Mouse (Mus musculus): ENCODE data around the gene Rgs2. TPM values are rescaled to one million over a fixed set of nuclear protein-coding genes. Genes with fewer than 3 reads are reported as not detected.

Rgs2 gene
- polyA plus RNA-seq, 1 experiment from 2014 or later: 16.1 TPM

DNA sequence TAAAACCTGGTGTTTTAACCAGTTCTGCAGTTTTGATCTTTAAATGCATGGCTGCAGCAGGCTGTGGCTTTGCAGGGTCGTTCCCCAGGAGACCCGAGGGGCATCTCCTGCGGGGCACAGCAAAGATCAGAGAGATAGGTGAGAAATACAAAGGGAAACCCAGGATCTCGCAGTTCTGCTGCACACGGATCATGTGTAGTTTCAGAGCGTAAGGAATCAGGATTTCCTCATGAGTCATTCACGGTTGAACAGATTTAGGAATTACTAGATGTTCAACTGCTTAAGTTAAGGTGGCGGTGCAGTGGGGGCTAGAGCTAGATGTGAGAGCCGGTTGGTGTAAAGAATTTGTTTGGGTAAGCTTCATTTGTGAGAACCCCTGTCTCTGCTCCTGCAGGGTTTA is 780 bp upstream of the Rgs2 start:
- H3K9ac ChIP-seq: peak overlapping the region; percentile 77
- whole genome bisulfite sequencing: 5% methylated on average over 9 of the region's 9 CpGs
- 0 out of 2 replicates have a peak, but pooled peaks have one; percentile 1 for ATAC-seq (ENCODE audit: insufficient number of reproducible peaks, low FRiP score)
- H3K27me3 ChIP-seq (replicated peaks): no peaks in the 10 kb centered on the region
- 0 out of 2 replicates have a peak, but pooled peaks cover 7% of the 10 kb centered on the region for H3K4me1 ChIP-seq (replicated peaks)
- H3K9me3 ChIP-seq (replicated peaks): no peaks in the 10 kb centered on the region
- peak overlapping the region; percentile 71 for H3K4me3 ChIP-seq
- peaks cover 5% of the 10 kb centered on the region; the same call in 1 of the 2 replicates for H3K36me3 ChIP-seq
- H3K4me2 ChIP-seq: peak overlapping the region; percentile 98
- peak overlapping the region; percentile 33 for H3K27ac ChIP-seq (ENCODE audit: poor library complexity, severe bottlenecking)

DNA sequence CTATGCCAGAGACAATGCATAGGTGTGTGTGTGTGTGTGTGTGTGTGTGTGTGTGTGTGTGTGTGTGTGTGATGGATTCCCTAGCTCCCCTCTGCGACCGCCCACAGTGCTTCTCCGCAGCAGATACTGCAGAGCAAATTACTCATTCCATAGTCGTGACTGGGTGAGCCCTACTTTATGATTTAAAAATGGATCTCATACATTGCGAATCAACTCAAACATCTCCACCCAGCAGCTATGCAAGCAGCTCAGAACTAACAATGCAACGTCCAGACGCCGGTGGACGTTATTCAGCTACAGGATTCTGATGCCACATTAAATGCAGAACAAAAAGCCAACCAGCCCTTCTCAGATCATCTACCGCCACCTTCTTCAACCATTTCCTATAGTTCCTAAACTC is 545 bp downstream of the Rgs2 start:
- WGBS: 7% methylated on average over 10 of the region's 10 CpGs
- peak overlapping the region; percentile 98 for H3K4me2 ChIP-seq
- H3K9ac ChIP-seq: peak overlapping the region; percentile 77
- peaks cover 5% of the 10 kb centered on the region; the same call in 1 of the 2 replicates for H3K36me3 ChIP-seq
- H3K27me3 ChIP-seq (replicated peaks): no peaks in the 10 kb centered on the region
- H3K9me3 ChIP-seq (replicated peaks): no peaks in the 10 kb centered on the region
- ATAC-seq (ENCODE audit: insufficient number of reproducible peaks, low FRiP score): no peak
- H3K4me1 ChIP-seq (replicated peaks): peaks cover 7% of the 10 kb centered on the region; the same call in 1 of the 2 replicates
- H3K27ac ChIP-seq (ENCODE audit: poor library complexity, severe bottlenecking): 0 out of 2 replicates have a peak overlapping the region, but pooled peaks have one; percentile 40
- peak overlapping the region; percentile 71 for H3K4me3 ChIP-seq

DNA sequence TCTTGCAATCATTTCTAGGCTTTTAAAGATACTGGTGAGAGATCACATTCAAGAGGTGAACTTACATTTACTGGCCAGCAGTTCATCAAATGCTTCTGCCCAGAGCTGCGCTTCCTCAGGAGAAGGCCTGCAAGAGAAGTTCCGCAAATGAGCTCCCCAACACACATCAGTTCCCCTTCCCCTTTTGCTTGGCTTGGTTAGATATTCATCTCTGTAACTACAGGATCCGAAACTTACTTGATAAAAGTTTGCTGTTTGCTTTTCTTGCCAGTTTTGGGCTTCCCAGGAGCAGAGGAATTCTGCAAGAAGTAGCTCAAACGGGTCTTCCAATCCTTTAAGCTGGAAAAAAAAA is 1.3 kb downstream of the Rgs2 start:
- ATAC-seq (ENCODE audit: insufficient number of reproducible peaks, low FRiP score): no peak

GRCm38 (mm10) chr1:144002036-144002714 is 1.8 kb downstream of the Rgs2 start:
- Histone ChIP-seq H3K4me3 (no peak overlapping the region), H3K36me3 (peaks cover 5% of the 10 kb centered on the region; the same call in 1 of the 2 replicates), H3K27me3 (replicated peaks) (no peaks in the 10 kb centered on the region), H3K27ac (ENCODE audit: poor library complexity, severe bottlenecking) (no peak overlapping the region), H3K9me3 (replicated peaks) (no peaks in the 10 kb centered on the region), H3K4me2 (no peak overlapping the region), H3K4me1 (replicated peaks) (peaks cover 7% of the 10 kb centered on the region; the same call in 1 of the 2 replicates), H3K9ac (no peak overlapping the region)
- WGBS: 83% methylated on average over 6 of the region's 6 CpGs
- no peak for ATAC-seq (ENCODE audit: insufficient number of reproducible peaks, low FRiP score)

More for the DNA sequence above, 1.3 kb downstream of the Rgs2 start:
- Histone ChIP-seq H3K36me3 (peaks cover 5% of the 10 kb centered on the region; the same call in 1 of the 2 replicates), H3K4me1 (replicated peaks) (peaks cover 7% of the 10 kb centered on the region; the same call in 1 of the 2 replicates), H3K27ac (ENCODE audit: poor library complexity, severe bottlenecking) (no peak overlapping the region), H3K4me3 (no peak overlapping the region), H3K9ac (no peak overlapping the region), H3K9me3 (replicated peaks) (no peaks in the 10 kb centered on the region), H3K4me2 (peak overlapping the region; percentile 98), H3K27me3 (replicated peaks) (no peaks in the 10 kb centered on the region)
- 69% methylated on average over 4 of the region's 4 CpGs for WGBS

DNA sequence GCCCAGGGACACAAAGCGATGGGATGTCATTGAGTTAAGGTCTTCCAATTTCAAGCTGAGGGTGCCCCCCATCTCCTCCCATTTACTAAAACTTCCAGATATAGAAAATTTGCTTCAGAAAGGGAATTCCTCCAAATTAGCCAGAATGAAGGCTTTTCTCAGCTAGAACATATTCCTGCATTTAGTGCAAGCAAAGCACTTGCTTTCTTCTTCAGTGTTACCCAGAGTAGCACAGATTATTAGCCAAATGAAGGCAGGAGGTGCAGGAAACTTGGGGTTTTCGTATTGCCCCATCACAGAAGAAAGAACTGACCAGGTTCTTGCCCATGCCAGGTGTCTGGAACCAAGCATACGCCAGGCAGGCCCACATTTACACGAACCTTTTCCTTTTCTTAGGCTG is 3.7 kb downstream of the Rgs2 start:
- H3K4me2 ChIP-seq: no peak overlapping the region
- 81% methylated on average over 4 of the region's 4 CpGs for WGBS
- no peak for ATAC-seq (ENCODE audit: insufficient number of reproducible peaks, low FRiP score)
- H3K27ac ChIP-seq (ENCODE audit: poor library complexity, severe bottlenecking): no peak overlapping the region
- H3K27me3 ChIP-seq (replicated peaks): no peaks in the 10 kb centered on the region
- H3K9ac ChIP-seq: no peak overlapping the region
- H3K9me3 ChIP-seq (replicated peaks): no peaks in the 10 kb centered on the region
- H3K36me3 ChIP-seq: peaks cover 5% of the 10 kb centered on the region; the same call in 1 of the 2 replicates
- no peak overlapping the region for H3K4me3 ChIP-seq
- peaks cover 5% of the 10 kb centered on the region; the same call in 1 of the 2 replicates for H3K4me1 ChIP-seq (replicated peaks)

DNA sequence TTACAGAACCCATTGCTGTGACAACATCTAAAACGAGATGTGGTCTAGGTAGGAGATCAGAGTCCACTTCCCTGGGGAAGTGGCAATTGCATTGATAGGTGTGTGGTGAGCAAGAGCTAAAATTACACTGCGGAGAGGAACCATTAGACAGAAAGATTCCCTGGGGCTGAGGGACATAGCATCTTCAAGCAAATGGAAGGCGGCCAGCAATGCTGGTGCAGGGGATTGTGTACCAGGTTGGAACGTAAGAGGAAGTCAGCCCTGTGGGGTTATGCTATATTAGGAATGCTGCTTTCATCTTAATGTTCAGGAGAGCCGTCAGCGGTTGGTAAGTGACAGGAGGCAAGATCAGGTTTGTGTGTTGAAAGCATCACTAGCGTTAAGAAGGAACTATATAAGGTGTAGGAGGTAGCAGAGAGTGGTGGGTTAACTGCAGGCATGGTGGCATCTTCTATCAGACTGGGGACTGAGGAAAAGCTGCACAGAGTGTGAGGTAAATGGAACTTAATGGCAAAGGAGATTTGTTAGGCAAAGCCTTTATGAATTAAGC is 4.5 kb downstream of the Rgs2 start:
- no peak overlapping the region for H3K27ac ChIP-seq (ENCODE audit: poor library complexity, severe bottlenecking)
- no peaks in the 10 kb centered on the region for H3K27me3 ChIP-seq (replicated peaks)
- H3K4me1 ChIP-seq (replicated peaks): peaks cover 5% of the 10 kb centered on the region; the same call in 1 of the 2 replicates
- no peak for ATAC-seq (ENCODE audit: insufficient number of reproducible peaks, low FRiP score)
- H3K9me3 ChIP-seq (replicated peaks): no peaks in the 10 kb centered on the region
- no peak overlapping the region for H3K9ac ChIP-seq
- 51% methylated on average over 7 of the region's 7 CpGs for WGBS
- peaks cover 5% of the 10 kb centered on the region; the same call in 1 of the 2 replicates for H3K36me3 ChIP-seq
- H3K4me3 ChIP-seq: no peak overlapping the region
- H3K4me2 ChIP-seq: no peak overlapping the region

DNA sequence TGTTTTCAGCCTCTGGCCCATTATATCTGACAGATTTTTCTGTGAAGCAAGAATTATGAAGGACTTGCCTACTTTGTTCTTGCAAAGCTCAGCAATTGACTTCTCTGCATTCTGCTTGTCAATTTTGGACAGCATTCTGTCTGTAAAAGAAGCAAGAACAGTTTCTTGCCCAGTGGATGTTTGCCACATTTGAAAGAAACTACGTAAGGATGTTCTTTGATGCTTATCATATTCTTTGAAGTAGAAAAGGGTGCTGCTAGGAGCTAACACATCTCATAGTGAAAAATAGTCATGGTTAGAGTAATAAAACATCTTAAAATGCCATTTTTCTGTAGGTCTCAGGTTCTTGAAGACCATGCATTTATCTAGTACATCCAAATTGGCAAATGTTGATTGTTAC is 10.9 kb downstream of the Rgs2 start:
- H3K4me2 ChIP-seq: no peak overlapping the region

DNA sequence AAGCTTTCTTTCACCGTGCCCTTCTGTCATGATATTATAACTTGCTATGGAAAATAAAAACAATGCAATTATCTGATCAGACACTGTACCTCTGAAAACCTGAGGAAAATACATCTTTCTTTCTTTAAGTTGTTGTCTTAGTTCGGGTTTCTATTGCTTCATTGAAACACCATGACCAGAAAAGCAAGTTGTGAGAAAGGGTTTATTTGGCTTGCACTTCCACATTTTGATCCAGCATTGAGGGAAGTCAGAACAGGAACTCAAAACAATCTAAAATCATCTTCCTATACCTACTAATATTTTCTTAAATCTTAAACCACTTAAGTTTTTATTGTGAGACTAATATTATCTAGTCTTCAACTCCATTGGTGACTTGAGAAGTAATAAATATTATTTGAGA is 11.4 kb downstream of the Rgs2 start:
- H3K36me3 ChIP-seq: no peaks in the 10 kb centered on the region
- H3K4me2 ChIP-seq: no peak overlapping the region
- WGBS: 72% methylated on average over 2 of the region's 2 CpGs
- no peak overlapping the region for H3K4me3 ChIP-seq
- H3K9ac ChIP-seq: no peak overlapping the region
- no peak overlapping the region for H3K27ac ChIP-seq (ENCODE audit: poor library complexity, severe bottlenecking)
- ATAC-seq (ENCODE audit: insufficient number of reproducible peaks, low FRiP score): no peak
- H3K9me3 ChIP-seq (replicated peaks): no peaks in the 10 kb centered on the region
- no peaks in the 10 kb centered on the region for H3K27me3 ChIP-seq (replicated peaks)
- no peaks in the 10 kb centered on the region for H3K4me1 ChIP-seq (replicated peaks)

More for the DNA sequence above, 10.9 kb downstream of the Rgs2 start:
- H3K36me3 ChIP-seq: no peaks in the 10 kb centered on the region
- no peak overlapping the region for H3K4me3 ChIP-seq
- H3K27ac ChIP-seq (ENCODE audit: poor library complexity, severe bottlenecking): no peak overlapping the region
- no peak overlapping the region for H3K9ac ChIP-seq
- no peaks in the 10 kb centered on the region for H3K4me1 ChIP-seq (replicated peaks)
- 75% methylated on average over 1 of the region's 1 CpGs for WGBS
- no peaks in the 10 kb centered on the region for H3K27me3 ChIP-seq (replicated peaks)
- no peaks in the 10 kb centered on the region for H3K9me3 ChIP-seq (replicated peaks)
- ATAC-seq (ENCODE audit: insufficient number of reproducible peaks, low FRiP score): no peak

DNA sequence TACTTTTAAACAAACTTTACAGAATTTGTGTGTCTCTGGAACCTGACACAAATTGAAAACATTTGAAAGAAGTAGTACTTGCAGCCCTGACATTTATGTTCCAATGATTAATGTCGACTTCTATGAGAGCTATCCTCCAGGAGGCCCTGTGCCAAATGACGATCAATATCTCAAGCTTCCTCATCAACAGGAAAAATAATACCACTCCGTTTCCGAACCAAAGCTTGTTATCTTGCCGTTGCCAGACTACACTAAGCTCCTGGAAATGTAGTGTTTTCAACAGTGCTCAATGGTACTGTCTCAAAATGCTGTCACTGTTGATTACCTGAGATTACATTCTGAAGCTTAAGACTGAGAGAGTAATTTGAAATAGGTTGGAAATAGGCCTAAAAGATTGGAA is 13.7 kb downstream of the Rgs2 start:
- H3K4me3 ChIP-seq: no peak overlapping the region
- H3K9ac ChIP-seq: no peak overlapping the region
- H3K4me1 ChIP-seq (replicated peaks): no peaks in the 10 kb centered on the region
- 49% methylated on average over 5 of the region's 5 CpGs for WGBS
- H3K9me3 ChIP-seq (replicated peaks): no peaks in the 10 kb centered on the region
- H3K36me3 ChIP-seq: no peaks in the 10 kb centered on the region
- no peak overlapping the region for H3K27ac ChIP-seq (ENCODE audit: poor library complexity, severe bottlenecking)
- H3K4me2 ChIP-seq: no peak overlapping the region
- no peak for ATAC-seq (ENCODE audit: insufficient number of reproducible peaks, low FRiP score)
- H3K27me3 ChIP-seq (replicated peaks): no peaks in the 10 kb centered on the region

- Histone ChIP-seq H3K4me1 (replicated peaks) (no peaks in the 10 kb centered on the region), H3K4me3 (no peak overlapping the region), H3K4me2 (no peak overlapping the region), H3K27me3 (replicated peaks) (no peaks in the 10 kb centered on the region), H3K27ac (ENCODE audit: poor library complexity, severe bottlenecking) (no peak overlapping the region), H3K36me3 (no peaks in the 10 kb centered on the region), H3K9me3 (replicated peaks) (no peaks in the 10 kb centered on the region), H3K9ac (no peak overlapping the region)
- 61% methylated on average over 5 of the region's 5 CpGs for WGBS
- ATAC-seq (ENCODE audit: insufficient number of reproducible peaks, low FRiP score): no peak
Measured at GRCm38 (mm10) chr1:143989773-143990172, 14.2 kb downstream of the Rgs2 start.

GRCm38 (mm10) chr1:143988756-143989155 is 15.2 kb downstream of the Rgs2 start:
- 46% methylated on average over 6 of the region's 6 CpGs for WGBS
- no peaks in the 10 kb centered on the region for H3K9me3 ChIP-seq (replicated peaks)
- no peak overlapping the region for H3K4me2 ChIP-seq

More at GRCm38 (mm10) chr1:143988756-143989155, 15.2 kb downstream of the Rgs2 start:
- H3K4me3 ChIP-seq: no peak overlapping the region
- H3K9ac ChIP-seq: no peak overlapping the region
- H3K27ac ChIP-seq (ENCODE audit: poor library complexity, severe bottlenecking): no peak overlapping the region
- ATAC-seq (ENCODE audit: insufficient number of reproducible peaks, low FRiP score): no peak
- no peaks in the 10 kb centered on the region for H3K36me3 ChIP-seq
- no peaks in the 10 kb centered on the region for H3K4me1 ChIP-seq (replicated peaks)
- H3K27me3 ChIP-seq (replicated peaks): no peaks in the 10 kb centered on the region

All from heart, embryonic 12.5 days (tissue).